Mouse (Mus musculus) lung, postnatal 0 days (tissue): ENCODE data around the gene Fgfr4.

Experiments used
- CTCF ChIP-seq: IDR thresholded peaks from 2 replicates; pipeline ENCODE4 v1.5.1; 2016; ENCODE audit warnings: antibody characterized with exemption, mild to moderate bottlenecking
- EP300 ChIP-seq: IDR thresholded peaks from 2 replicates; pipeline ENCODE4 v1.6.1; 2016; ENCODE audit warnings: antibody characterized with exemption, mild to moderate bottlenecking, control low read depth

DNA sequence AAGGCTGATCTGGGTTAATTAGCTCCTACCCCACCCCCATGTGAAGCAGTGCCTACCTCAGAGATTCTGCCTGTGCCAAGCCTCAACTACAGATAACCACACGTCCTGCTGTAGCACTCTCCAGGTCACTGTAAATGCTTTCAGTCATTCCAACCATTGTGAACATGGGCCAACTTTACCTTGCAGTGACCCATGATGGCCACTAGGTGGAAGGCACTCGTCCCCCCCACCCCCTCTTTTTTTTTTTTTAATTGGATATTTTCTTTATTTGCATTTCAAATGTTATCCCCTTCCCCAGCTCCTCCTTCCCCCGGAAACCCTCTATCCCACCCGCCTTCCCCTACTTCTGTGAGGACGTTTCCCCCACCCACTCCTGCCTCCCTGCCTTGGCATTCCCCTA, 17.1 kb upstream of the Fgfr4 start:
- no peak for TF ChIP-seq EP300
- peak; percentile 75 for TF ChIP-seq CTCF
